Mouse (Mus musculus) c-Kit-negative CD71-positive TER-119-positive erythroid progenitor cells, embryonic 14.5 days (primary cell): ENCODE results near the gene Gm42742.
A peak's percentile ranks its signal among the peaks of the same experiment; 100 is the strongest.

Experiments used
- DNase-seq: peaks from one replicate; pipeline ENCODE4 v3.0.0-alpha.2; 2013; ENCODE audit warnings: low read depth, low spot score

Gm42742 gene

DNA sequence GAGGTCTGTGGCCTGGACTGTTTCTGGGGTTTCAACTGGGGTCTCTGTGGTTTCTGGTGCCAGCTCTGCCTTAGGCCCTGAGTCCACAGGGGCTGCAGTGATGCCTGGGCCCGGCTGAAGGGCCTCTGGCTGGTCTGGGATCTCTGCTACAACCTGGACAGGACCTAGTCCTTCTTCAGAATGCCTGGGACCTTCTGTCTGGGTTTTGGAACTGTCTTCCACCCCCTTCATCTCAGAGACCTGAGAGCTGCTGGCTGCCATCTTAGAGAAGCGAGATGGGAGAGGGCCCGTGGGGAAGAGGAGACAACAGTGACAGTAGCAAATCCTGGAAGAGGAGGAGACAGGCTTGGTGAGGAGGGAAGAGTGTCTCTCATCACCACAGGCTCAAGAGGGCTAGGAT lies 866 bp downstream of the Gm42742 start:
- DNase-seq: no peak

DNA sequence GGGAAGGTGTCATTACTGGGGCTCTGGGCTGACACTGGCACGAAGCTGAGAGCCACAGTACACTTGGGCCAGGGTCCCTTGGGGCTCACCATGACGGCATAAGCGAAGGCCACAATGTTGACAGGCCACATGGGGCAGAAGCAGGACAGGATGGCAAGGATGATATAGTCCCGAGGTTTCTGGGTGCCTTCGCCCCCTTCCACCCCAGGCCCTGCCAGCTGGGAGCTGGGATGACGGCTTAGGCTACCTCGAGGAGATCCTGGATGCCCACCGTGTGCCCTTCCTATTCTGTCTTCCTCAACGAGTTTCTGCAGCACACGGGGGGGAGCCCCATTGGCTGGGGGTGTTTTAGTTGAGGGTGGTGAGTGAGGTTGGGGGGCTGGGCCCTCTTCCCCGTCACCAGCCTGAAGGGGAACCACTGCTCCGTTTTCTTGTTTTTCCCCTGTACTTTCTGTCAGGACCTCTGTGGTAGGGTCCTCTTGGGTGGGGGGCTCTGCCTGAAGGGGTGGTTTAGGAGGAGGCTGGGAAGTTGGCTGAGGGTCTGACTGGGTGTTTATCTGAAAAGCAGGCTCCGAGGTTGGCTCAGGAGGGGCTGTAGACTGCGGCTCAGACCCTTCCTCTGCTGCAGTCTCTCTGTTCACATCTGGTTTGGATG lies 1.5 kb downstream of the Gm42742 start:
- DNase-seq: no peak

DNA sequence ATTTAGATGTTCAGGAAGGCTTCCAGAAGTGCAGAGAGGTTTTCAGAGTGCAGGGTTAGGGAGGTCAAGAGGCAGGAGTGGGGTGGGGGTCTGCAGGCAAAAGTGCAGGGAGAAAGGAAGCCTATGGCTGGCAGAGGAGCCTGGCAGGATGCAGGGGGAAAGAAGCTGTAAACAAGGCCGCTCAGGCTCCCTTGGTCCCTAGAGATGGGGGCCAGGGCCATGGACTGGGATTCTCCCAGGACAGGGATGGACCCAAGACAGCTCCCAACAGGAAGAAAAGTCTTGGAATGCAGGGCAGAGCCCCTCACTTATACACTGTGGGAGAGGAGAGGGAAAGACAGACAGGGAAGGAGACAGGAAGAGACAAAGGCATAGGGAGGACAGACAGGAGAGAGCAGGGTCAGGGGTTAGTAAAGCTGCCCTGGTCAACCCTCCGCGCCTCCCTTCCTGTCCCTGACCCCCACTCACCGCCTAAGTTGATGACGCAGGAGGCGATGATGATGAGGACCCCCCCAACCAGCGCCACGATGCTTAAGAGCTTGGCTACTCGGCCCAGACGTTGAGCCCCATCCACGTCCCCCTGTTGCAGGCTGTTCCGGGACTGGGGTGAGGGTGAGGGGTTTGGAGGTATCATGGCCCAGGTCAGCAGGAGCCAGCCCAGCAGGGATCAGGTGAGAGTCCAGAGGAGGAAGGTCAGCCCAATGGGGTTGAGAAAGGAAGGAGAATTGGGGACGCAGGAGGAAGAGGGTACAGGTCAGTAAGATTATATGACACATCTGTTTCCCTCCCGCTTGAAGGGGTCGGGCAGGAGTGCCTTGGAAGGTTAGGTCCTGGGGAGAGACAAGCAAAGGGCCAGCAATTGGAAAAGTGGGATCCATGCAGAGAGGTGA lies 2.2 kb downstream of the Gm42742 start:
- DNase-seq: no peak

DNA sequence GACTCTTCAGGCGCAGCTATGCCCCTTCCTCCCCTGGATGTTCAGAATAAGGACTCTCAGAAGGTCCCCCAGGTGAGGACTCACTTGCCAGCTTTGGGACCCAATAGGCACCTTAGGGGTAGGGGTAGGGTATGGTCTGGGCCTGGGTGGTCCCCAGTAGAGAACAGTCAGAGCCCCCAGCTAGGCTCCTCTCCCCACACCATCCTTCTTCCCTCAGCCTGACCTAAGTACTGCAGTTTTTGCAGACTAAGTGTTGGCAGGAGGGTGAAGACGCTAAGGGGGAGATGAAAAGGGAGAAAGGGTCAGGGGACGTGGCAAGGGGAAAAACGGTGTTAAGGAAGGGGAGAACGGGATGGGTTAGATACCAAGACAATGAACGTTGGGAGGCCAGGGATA lies 2.9 kb downstream of the Gm42742 start:
- DNase-seq: no peak

DNA sequence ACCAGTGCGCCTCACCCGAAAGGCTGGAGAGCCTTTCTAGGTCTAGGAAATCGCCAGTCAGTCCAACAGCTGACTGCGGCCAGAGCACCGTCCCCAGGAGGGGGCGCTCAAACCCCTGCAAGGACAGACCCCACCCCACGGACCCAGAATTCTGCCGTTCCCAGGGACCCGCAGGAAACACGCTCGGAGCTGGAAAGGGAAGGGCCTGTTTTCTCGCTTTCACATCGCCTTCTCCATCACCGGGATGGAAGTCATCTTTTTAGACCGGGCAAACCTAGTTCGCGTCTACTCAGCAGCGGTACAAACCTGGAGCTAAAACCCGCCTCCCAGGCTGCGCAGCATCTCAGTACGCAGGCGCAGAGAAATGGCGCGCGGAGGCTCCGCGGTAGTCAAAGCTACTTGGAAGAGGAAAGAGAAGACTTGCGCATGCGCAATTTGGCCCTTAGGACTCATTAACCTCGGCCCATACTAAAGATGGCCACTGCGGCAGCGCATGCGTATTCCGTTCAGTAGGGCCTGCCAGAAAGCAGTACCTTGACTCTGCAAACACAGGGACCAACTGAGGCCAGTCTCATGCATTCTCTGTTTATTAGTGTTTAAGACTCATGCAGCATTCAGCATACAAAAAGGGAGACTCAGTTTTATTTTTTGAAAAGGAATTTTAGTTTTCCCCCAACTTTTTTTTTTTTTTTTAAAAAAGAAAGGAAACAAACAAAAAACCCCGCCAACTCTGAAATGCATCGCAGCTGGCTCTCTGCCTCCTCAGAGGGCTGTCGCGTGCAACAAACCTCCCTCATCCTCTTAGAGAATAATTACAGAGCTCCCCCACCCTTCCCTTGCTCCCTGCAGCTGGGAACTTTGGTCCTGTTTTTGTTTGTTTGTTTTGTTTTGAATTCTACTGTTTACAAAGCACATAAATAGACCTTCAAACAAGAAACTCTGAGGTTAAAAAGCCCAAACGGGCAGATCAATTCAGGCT lies 3.6 kb downstream of the Gm42742 start, which contains the start of gene Pagr1a:
Pagr1a (minus strand) TSS at position 382 of the 979 bp plus-strand sequence.
- DNase-seq: peak; percentile 100

DNA sequence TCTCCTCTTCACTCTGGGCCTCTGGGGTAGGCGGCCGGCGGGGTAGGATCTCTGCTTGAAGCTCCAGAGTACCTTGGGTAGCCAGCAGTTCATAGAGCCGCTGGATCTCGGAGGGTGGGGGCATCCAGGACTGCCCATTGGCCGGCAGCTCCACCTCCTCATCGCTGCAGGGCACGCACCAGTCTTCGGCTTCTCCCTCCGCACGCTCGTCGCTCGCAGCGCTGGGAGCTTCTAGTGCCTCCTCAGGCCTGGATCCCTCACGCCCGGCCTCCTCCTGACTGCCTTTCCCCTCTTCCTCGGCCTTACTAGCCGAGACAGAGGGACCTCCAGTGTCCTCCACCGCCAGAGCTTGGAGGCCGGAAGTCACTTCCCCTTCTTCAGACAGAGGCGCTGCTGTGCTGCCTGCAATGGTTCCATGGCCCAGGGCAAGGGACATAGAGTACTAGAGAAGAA lies 4.4 kb downstream of the Gm42742 start:
- no peak for DNase-seq

DNA sequence TGATC lies 4.6 kb downstream of the Gm42742 start, which contains the start of gene Pagr1b:
Pagr1b (minus strand) TSS at position 4 of the 5 bp plus-strand sequence.
- no peak for DNase-seq

DNA sequence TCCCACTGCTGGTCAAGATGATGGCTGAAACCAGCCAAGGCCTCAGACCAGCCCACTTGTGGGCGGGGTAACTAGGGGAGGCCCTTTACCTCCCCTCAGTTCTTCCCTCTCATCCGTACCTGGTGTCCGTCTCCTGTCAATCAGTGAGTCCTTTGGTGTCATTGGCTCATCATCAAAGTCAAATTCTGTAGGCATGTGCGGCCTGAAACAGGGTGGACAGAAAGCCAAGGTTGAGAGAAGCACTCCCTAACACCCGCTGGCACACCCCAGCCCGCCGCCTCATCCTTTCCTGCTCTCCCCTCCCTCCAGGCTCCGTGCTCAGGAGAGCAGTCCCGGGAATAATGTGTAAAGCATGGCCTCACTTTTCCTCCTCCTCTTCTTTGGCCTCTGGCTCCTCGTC lies 4.8 kb downstream of the Gm42742 start:
- DNase-seq: no peak

DNA sequence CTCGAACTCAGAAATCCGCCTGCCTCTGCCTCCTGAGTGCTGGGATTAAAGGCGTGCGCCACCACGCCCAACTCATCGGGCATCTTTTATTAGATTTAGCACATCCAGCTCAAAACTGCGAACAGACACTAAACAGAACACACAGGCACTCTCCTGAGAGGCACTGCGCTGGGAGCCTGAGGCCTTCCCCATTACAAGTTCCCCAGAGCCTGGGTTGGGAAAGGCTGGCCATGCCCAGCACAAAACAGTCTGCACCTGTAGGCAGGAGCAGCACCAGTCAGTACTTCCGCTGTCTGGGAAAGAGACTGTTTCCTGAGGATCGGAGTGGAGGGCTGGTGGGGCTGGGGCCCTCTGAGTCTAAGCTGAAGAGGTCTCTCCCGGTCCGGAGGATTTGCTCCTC lies 5.9 kb downstream of the Gm42742 start:
- DNase-seq: no peak

DNA sequence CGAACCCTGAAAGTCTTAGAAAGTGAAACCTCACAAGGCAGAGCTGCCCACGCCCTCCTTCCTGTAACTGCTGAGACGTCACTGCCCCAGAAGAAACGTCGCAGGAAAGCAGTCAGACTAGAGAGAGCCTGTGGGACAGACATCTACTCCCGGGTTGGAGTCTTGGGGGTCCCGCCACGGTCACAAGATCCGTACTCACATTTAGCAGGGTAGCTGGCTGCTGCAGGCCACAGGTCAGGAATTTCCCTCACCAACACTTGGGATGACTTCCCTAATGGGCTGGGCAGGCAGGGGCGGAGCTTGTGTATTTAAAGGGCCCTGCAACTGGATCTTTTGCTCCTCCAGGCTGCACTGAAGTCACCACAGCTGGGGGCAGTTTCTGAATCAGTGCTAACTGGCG lies 6.6 kb downstream of the Gm42742 start, which contains the start of gene Mvp:
Mvp (minus strand) TSS at position 302 of the 400 bp plus-strand sequence.
- DNase-seq: no peak

DNA sequence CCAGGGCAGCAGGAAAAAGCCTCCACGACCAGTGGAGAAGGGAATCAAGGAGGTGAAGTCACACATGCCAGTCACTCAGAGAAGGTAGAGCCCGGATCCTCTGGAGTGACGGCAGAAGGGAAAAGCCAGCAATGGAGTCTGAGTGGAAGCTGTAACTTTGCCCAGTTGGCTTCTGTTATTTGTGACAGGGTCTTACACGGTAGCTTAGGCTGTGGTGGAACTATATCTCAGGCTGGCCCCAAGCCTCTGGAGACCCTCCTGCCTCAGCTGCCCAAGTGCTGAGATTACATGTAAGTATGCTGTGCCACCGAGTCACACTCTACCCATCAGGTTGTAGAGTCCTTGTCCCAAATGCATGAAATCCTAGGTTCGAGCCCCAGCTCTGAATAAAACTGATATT lies 7.5 kb downstream of the Gm42742 start:
- no peak for DNase-seq

DNA sequence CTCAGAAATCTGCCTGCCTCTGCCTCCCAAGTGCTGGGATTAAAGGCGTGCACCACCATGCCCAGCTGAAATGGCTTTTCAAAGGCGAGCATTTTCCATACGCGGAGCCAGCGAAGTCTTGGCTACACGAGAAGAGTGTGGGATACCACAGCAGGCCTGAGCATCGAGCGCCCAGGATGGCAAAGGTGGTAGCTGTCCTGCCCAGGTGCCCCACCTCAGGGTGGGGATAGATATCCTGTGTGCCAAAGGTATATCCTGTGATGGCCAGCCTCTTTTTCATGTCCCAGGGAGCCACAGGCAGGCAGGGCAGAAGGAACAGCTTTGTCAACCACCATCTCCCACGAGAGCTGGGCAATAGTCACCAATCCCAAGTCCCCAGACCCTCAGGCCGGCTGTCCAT lies 8.1 kb downstream of the Gm42742 start:
- DNase-seq: no peak

DNA sequence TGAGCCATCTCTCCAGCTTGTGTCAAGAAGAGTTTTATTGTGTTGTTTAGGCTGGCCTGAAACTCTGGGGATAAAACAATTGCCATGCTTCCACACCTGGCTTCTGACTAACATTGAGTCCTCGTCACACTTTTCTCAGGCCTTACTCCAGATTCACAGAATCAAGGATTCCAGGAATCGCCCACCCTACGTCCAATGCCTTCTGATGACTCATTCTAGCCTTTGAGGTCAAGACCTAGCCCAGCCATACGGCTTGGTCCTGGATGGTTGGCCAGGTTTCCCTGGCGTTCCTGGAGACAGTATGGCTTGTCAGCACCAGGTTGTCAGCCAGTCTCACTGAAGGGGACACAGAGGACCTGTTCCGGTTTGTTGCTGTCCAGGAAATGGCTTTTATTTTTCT lies 8.5 kb downstream of the Gm42742 start:
- no peak for DNase-seq

DNA sequence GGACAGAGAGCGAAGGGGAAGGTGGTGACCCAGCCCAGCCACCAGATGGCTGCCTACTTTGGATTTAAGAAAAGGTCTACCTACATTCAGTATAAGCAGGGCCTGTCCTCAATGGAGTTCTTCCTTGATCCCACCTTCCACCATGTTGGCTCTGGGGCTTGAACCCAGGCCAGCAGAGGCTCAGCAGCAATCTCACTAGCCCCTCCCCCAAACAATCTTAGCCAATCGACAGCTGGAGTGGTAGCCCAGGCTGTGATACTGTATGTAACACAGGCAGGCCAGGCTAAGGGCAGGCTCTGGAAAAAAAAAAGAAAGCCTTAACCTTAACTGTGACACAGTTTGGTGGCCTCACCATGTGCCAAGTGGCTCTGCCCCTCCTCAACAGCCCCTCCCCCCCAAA lies 9.2 kb downstream of the Gm42742 start:
- DNase-seq: no peak

DNA sequence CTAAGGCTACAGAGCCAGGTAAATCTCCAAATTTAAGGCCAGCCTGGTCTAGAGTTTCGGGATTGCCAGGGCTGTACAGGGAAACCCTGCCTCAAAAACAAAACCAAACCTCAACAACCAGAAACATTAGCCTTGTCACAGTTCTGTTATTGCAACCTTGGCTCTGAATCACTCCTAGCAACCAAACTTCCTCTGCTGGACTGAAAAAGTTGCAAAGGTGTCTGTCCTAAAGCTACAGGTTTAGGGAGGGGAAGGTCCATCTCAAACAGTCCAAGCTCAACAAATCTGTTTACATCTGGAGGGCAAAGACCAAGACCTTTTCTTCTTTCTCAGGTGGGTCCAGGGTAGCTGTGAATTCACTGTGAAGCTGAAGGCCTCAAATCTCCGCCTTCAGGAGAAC lies 9.8 kb downstream of the Gm42742 start:
- no peak for DNase-seq

DNA sequence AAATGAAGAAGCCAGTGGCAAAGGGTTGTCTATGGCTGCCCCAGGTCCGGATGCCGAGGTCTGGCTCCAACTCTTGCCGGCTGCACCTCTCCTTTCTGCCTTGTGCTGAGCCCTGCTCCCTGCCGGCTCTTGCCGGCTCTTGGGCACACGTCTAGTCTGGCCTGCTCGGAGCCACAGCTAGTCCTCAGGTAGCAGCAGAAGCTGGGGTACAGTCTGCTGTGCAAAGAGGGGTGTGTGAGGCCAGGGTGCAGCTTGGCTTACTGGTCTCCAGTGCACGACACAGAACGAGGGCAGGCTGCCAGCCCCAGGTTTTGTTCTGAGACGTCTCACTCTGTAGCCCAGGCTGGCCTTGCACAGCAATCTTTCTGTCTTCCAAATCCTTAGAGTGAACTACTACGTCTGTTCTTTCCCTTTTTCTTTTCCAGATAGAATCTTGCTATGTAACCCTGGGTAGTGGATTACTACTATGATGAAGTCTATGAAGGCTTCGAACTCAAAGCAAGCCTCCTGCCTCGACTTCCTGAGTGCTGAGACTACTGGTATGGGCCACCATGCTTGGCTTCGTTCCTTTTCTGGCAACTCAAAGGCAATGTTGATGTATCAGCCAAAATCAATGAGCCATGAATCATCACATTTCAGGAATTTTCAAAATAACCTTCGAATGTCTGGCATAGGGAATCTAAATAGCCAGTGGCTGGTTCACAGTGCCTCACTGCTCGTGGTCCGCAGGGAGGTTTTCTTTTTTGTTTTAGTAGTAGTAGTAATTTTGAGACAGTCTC lies 11.4 kb downstream of the Gm42742 start:
- no peak for DNase-seq

DNA sequence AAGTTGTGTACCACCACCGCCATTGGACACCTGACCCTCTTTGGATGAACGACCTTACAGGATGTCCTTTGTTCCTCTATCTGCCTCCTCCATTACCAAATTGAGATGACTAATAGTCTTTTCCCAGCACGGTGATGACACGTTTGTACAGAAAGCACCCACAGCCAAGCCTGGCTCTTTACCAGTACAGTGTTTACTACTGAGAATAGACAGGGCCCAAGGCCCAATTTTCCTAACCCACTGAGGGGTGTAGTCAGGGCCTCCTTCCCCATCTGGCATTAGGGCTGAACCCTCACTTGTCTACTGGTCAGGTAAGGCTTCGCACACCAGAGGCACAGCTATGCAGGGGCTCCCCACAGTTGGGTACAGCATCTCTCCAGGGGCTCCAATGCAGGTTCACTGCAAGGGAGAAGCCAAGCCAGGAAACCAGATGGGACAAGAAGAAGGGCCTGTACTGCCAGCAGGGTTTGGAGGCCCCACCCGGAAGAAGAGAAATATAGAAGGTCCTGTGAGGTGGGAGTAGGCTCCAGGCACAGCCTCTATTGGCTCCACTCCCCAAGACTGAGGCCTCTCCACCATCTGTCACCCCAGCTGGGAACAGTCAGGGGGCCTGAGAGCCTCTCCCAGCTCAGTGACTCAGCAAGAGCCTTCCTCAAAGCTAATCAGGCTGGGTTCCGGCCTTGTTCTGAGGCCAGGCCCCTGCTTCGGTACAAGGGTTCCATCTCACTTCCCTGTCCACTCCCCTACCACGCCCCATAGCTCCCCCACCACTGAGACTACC lies 12.5 kb downstream of the Gm42742 start:
- DNase-seq: peak; percentile 66

DNA sequence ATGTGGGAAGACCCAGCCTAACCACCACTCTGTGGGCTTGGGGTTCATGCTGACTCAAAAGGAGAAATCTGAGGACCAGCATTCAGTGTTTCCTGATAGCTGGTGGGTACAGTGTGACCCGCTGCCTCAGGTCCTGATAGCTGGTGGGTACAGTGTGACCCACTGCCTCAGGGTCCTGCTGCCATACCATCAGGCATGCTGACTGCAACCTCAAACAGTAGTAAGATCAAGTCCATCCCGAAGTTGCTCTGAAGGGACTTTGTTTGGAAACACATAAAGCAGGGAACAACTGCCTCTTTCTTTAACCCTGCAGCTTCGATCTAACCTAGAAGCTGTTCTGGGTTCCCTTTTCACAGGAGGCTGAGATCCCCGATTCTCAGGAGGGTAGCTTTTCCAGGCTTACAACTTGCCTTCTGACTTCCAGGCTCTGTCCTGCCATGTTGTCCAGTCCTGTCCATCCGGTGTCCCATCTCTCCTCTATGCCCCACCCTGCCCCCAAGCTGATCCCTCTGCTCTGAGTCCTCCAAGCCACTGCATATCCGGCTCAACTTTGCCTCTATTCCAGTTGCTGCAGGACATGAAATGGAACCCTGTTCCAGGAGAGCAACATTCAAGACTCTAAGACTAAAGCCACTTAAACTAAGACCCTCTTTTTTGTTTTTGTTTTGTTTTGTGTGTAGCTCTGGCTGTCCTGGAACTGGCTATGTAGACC lies 13.4 kb downstream of the Gm42742 start:
- no peak for DNase-seq

DNA sequence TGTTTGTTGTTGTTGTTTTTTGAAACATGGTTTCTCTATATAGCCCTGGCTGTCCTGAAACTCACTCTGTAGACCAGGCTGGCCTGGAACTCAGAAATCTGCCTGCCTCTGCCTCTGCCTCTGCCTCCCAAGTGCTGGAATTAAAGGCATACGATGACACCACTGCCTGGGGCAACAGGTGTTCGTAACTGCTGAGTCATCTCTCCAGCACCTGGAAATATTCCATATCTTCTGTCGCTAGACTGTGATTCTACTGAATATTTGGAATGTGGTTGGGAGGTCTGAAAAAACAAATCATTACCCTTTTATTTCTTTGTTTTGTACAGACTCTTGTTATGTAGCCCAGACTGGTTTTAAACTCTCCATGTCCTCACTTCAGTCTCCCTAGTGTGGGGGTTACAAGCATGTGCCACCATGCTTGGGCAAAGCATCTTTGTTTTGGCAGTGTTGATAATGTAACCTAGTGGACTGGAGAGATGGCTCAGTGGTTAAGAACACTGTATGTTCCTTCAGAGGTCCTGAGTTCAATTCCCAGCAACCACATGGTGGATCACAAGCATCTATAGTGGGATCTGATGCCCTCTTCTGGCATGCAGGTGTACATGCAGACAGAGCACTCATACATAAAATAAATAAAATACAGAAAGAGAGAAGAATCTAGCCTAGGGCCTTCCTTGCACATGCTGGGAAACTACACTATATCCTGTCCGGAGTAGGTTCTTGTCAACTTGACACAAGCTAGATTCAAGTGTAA lies 16.6 kb downstream of the Gm42742 start:
- no peak for DNase-seq
